Mouse (Mus musculus): ENCODE data around the gene Kap. TPM values are rescaled to one million over a fixed set of nuclear protein-coding genes. Genes with fewer than 3 reads are reported as not detected.

Gene Kap
- polyA plus RNA-seq (2012; rRNA removed): not detected in 2 replicates

GRCm38 (mm10) chr6:133853526-133853925 lies at the start of gene Kap:
Kap (minus strand) TSS chr6:133853762.

Other genes starting within 250 kb of the Kap start
- 7.4 and 7.6 TPM in 2 replicates for gene Etv6, start 181.9 kb upstream of the Kap start, polyA plus RNA-seq (2012; rRNA removed)

Measured in central nervous system, embryonic 18 days (tissue).